Mouse (Mus musculus) granulocyte monocyte progenitor cell, adult 5-6 weeks (primary cell): Measurements from ENCODE around the gene Polr2a. TPM values are rescaled to one million over a fixed set of nuclear protein-coding genes. Genes with fewer than 3 reads are reported as not detected.
A peak's percentile ranks its signal among the peaks of the same experiment; 100 is the strongest.
"Not testable (repeated sequence)": the region's sequence is repeated elsewhere in the genome, so short reads cannot be mapped to it uniquely, and the experiment has no call there.

ENCODE experiments used
- ATAC-seq: replicated peaks from 2 replicates; pipeline ENCODE4 v1.8.0; 2016; ENCODE audit warnings: mild to moderate bottlenecking, moderate TSS enrichment, inconsistent platforms; ENCODE audit not compliant: poor library complexity, severe bottlenecking
- total RNA-seq, 2 experiments: library from RNA; stranded (forward) in 1 of 2; stranded (reverse) in 1 of 2; fragments of 200-712, 200-1000 nt in 1 of 2; fragments of >200 nt in 1 of 2; fragmentation: Nextera tagmentation in 1 of 2; gene quantifications; 2 replicates each; pipeline ENCODE4 v1.2.3; 2014 to 2017

Polr2a gene
- total RNA-seq, 2 experiments from 2014 or later = 30.2 to 165 TPM

DNA sequence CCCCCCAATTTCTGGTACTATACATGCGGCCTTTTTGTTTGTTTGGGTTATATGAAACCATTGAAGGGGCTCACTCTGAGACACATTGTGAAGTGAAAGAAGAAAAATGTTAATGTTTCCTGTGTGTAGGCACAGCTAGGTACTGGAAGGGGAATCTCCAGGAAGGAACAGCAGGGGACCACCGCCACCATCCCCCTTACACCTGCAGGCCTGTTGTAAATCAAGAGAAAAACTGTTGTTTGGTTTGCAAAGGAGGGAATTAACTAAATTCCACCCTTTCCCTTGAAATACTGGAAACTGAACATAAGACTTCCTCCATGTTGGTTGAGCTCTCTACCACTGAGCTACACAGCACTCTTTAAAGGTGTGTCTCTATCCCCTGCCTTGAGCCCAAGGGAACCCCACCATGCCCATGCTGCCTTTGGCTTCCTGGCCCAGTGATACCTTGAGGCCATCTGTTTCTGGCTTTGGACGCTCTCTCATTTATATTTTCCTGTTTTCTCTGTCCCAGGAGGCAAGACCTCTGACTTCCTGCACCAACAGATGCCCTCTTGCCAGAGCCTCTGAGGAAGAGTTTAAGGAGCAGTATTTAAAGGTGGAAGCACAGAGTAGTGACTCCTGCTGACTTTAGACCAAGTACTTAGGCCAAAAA is 49.7 kb downstream of the Polr2a start:
- no peak for ATAC-seq

DNA sequence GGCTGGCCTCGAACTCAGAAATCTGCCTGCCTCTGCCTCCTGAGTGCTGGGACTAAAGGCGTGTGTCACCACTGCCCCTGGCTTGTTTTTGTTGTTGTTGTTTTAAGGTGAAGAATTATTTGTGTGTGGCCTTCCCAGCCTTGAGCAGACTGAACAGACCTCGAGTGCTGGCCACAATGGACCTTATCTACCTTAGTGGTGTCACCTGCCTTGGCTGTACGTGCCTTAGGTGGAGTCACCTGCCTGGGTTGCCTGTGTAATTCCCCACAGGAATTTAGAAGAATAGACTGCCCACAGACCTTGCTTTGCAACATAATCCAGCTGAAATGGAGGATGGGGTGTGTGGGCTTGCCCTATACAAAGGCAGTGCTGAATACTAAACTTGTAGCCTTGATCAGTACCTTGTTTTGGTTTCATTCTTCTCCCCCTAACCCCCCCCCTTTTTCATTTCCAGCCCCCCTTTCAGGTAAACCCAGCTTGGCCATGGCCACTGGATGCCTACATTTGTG is 50.5 kb downstream of the Polr2a start:
- ATAC-seq = no peak

DNA sequence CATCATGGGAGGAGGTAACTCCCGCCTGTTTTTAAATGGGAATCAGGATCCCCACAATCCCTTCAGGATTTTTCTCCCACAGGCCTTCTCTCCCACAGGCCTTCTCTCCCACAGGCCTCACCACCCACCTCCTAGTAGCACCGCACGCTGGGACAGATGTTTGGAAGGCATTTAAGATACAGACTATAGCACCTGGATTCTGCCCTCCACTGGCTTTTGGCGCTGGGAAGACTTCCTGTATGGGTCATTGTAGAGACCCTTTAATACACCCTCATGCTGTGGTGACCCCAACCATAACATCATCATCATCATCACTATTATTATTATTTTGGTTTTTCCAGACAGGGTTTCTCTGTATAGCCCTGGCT is 51.0 kb downstream of the Polr2a start:
- ATAC-seq = no peak

DNA sequence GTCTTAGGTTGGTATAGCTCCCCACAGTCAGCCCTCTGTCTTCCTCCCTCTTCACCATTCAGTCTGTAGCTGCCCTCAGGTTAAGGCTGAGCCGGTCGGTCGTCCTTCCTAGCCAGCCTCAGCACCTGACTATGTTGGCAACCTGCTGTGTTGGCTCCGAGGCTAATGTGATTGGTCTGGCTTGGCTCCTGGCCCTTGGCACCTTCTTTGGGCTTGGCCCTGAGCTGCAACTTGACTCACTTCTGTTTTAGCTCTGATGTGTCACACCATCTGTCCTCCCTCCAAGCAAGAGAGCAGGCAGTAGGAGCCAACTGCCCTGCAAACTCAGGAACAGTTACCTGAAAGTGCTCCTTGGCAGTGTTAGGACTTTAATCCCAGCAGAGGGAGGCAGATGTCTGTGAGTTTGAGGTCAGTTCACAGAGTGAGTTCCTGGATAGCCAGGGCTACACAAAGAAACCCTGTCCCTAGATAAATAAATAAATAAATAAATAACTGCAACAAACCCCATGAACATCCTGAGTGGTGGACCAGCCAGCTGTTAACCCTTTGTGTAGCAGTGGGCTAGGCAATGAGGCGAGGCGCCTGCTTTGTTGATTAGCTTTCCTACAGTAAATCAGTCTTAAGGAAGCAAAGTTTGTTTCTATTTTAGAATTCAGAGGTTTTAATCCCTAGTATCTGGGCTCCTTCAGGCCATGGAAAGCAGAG is 51.5 kb downstream of the Polr2a start:
- ATAC-seq = no peak

DNA sequence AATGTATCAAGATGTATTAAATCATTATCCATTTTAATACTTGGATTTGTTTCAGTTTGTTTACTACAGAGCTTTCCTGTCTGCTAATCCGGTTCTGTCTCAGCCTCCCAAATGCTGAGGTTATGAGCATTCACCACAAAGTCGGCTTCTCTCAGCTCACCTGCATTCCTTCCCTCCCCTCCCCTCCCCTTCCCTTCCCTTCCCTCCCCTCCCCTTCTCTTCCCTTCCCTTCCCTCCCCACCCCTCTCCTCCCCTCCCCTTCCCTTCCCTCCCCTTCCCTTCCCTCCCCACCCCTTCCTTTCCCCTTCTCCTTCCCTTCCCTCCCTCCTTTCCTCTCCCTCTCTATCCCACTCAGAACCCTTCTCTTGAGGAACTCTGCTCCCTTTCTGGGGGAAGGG is 53.8 kb downstream of the Polr2a start:
- ATAC-seq = no peak

DNA sequence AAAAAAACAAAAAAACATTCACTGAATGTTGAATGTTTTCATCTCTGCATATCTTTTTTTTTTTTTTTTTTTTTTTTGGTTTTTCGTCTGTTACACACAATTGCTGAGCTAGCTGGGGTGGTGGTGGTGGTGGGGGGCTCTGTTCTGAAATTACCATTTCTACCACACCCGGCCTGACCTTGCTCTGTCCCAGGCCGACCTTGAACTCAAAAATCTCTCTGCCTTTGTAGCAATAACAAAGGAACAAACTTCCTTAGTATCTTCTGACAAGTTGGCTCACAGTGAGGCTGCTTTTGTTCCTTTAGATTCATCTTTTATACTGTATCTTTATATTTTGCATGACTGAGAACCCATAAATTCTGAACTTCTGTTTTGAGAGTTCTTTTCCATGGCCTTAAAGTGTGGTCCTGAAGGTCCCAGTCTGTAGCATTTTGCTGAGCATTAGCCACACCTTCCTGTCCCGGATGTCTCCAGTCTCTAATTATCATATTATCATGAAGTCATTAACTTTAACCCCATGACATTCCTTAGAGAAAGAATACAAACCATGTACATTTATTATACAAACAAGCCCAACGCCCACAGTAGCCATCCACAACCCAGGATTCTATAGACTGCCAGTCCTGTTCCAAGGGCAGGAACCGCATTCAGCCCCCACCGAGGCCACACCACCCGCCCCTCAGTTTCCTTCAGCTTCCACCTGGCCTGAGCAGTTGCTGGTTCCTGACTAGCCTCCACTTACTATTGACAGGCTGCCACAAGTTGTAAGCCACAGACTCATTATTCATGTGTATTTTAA is 54.4 kb downstream of the Polr2a start:
- ATAC-seq = no peak

DNA sequence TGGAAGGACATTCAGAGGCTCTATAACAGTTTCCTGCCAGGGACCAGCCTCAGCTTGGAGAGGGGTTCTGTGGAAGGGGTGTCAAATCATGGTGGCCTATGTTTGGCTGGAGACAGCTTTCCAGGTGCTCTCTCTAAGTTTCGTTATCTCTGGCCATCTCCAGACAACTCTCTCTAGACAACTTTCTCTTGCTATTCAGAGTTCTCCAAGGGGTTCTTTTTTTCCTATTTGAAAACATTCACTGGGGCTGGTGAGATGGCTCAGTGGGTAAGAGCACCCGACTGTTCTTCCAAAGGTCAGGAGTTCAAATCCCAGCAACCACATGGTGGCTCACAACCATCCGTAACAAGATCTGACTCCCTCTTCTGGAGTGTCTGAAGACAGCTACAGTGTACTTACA is 55.1 kb downstream of the Polr2a start:
- ATAC-seq = not testable (repeated sequence)

DNA sequence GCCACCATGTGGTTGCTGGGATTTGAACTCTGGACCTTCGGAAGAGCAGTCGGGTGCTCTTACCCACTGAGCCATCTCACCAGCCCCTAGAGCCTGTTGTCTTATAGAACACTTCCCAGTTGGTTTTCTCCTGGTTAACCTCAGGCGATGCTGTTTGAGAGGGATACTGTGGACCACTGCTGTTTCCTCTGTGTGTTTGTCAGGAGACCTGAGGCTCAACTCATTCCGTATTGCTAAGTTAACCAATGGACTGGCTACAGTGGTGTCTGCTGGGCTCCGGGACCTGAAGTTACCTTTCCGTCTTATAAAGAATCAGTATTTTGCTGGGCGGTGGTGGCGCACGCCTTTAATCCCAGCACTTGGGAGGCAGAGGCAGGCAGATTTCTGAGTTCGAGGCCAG is 55.6 kb downstream of the Polr2a start:
- not testable (repeated sequence) for ATAC-seq

DNA sequence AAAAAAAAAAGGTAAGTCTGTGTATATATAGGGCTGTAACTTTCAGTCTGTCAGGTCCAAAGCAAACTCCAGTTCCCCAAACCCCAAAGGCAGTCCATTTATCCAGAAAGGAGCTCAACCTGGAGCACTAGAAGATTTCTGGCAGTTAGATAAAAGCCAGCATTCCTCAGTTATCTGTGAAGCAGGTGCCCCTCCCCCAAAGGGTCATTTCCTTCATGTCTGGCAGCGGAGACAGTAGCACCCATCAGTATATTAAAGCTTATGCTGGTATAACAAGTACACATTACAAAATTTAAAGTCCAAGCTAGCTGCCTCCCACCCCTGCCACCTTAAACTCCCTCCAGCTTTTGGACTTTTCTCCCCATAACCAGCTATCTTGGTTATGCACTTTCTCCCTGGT is 58.8 kb downstream of the Polr2a start:
- no peak for ATAC-seq

DNA sequence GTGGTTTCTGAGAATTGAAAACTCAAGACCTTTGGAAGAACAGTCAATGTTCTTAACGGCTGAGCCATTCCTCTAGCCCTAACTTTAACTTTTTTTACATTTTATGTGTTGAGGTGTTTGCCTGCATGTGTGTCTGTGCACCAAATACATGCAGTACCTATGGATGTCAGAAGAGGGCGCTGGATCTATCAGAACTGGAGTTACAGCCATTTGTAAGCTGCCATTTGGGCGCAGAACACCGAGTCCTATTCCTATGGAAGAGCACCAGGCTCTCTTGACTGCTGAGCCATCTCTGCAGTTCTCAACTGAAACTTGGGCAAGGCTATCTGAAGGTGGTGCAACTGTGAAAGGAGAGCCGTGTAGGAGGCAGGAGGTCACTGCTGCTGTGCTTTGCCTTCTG is 59.9 kb downstream of the Polr2a start:
- ATAC-seq = no peak

DNA sequence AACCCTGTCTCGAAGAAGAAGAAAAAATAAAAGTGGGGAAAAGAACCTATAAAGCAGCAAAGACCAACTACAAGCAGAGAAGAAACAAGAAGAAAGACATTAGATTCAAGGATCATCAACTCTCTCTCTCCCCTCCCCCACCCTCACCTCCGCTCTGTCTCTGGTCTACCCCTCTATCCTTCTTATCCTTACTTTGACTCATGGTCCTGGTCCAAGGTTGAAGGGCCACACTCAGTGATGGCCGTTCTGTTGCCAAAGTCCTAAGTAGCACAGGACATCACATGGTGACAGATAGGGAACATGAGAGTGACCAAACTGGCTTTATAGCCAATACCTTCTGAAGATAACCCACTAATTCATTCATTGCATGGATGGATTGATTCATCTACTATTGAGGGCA is 61.0 kb downstream of the Polr2a start:
- no peak for ATAC-seq

DNA sequence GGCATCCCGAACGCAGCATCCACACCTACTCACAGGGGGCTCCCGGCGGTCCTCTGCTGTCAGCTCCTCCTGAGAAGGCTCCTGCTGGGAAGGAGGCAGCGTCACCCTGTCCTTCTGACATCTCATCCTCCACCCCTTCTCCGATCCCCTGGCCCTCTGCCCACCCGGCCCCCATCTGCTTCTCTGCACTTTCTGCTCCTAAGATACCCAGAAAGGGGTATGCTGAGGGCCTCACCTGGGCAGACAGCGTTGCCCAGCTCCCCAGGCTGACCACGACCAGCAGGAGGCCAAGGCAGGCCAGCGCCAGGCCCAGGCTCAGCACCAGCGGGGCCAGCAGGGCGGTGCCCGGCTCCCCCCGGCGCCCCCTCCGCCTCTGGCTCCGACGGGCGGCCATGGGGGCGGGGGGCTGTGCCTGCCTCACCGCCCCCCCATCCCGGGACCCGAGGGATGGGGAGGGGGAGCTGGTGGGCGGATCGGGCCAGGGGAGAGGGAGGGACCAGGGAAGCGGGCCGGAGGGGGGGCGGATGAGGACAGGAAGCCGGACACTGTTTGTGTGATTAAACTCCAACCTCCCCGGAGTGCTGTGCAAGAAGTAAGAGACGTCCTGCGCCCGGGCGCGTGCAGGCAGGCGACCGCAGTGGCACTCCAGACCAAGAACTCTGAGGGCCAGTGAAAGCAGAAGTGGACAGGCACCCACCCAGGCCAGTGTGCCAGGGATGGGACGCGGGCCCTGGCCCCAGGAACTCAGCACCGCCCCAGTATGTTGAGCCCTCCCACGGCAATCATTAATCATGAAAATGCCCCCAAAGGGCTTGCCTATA is 62.9 kb downstream of the Polr2a start, which contains the start of the genes Tnfsf12 and Tnfsfm13:
Tnfsf12 (minus strand) TSS at position 489 of the 821 bp plus-strand sequence.
Tnfsfm13 (minus strand) TSS at position 738 of the 821 bp plus-strand sequence.
- peak; percentile 95 for ATAC-seq

DNA sequence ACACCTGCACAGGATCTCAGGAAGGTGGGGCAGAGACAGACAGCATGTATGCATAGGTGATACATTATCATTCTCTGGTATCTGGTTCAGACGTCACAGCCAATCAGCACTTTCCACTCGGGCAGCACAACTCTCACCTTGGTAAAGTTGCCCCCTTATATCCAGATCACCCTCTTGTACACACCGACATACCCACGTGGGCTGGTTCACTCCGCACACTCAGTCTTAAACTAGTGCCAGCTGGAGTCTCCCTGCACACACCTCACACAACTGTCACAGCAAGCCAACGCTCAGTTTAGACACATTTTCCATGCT is 63.4 kb downstream of the Polr2a start:
- ATAC-seq = no peak

DNA sequence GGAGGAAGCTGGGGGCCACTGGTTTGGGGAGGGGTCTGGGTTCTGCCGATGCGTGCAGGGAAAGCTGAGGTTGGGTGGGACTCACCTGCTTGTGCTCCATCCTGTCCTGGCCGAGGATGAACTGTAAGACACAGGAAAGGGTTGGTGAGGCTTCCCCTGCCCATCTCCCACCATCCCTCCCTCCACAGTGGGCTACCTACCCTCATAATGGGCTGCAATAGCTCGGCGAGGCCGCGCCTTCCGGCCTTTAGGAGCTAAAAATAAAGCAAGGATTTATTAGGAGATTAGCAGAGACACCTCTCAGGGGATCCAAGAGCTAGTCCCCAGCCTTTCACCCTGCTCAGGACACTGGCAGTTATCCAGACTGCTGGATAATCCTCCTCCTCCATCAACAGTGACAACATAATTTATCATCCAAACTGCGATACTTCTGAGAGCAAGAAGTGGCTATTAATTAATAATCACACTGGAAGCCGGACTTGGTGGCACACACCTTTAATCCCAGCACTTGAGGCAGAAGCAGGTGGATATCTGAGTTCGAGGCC is 64.9 kb downstream of the Polr2a start:
- no peak for ATAC-seq

DNA sequence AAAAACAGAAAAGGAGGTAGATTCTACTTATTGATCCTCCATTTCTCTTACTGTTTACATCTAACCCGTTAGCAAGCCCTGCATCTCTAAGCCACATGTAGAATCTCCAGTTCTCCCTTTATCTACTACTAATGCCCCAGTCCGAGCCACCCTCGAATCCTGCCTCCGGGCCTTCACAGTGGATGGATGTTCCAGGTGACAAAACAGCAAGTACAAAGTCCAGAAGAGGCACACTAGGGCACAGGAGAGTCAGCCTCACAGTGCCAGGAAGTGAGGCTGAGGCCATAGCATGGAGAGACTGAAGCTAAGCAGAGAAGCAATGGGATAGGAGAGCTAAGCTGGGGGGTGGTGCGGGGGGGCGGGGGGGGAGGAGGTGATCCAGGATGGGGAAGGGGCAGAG is 65.6 kb downstream of the Polr2a start:
- no peak for ATAC-seq

DNA sequence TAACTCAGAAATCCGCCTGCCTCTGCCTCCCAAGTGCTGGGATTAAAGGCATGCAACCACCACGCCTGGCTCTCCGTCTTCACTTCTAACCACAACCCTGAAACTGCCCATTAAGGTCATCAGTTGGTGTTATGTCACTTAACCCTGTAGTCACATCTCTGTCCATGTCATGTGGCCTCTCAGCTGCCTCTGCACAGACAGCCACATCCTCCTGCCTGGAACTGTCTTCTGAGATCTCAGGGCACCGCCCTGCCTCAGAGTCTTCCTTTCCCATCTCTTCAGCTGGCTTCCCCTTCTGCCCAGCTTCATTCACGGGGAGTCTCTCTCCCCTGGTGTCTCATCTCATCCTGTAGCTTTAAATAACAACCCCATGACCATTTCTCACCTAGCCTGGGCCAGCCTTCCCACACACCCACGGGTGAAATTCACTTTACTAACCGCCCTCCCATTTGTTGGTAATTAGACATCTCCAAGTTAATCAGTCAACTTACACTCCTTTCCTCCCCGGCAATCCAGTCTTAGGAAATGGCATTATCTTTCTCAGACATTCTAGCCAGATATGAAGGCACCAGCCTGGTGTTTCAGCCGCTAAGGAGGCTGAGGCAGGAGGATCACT is 66.1 kb downstream of the Polr2a start:
- ATAC-seq = peak; percentile 54

DNA sequence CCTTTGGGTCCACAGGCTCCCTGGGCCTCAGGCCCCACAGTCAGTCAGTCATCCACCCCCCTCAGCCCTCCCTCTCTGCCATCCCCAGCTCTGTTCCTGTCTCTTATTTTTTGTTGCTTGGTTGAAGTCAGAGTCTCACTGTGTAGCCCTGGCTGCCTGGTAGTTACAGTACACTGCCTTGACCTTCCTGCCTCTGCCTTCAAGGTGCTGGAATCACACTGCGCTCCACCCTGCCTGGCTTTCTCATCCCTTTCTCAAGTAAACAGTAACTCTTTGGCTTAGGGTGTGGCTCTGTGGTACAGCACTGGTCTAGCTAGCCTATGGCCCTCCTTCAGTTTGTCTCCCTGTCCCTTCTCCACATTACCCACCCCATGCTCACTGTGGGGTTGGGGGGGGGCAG is 68.5 kb downstream of the Polr2a start:
- ATAC-seq = no peak

DNA sequence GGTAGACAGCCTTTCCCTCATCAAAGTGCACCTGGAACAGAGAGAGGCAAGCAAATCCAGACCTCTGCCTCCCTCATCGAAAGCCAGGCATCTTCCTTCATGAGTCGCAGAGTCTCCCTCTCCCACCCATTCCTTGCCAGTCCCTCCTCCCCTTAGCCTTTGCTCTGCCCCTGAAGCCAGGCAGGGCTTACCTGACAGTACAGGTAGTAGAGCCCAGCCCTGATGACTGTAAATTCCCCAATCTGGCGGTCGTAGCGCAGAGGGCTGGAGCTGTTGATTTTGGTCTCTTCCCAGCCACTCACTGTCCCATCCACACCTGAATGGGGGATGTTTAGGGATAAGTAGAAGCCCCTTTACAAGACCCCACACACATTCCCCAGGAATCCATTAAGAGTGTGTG is 71.4 kb downstream of the Polr2a start:
- no peak for ATAC-seq

DNA sequence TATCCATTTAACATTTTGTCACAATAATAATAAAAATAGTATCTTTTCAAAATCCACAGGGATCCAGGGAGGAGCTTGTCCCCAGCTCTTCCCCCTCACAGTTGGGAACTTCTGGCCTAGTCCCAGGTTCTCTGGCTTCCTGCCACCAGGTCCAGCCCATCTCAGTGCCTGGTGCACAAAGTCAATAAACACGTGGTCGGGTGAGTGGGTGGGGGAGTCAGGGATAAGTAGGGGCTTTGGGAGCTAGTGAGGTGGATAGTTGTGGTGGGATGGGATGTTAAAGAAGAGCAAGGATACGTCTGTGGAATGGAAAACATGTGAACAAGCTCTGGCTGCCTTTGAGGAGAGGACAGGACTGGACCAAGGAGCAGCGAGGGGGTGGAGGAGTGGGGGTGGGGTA is 72.1 kb downstream of the Polr2a start:
- no peak for ATAC-seq
